Mouse (Mus musculus): ENCODE results near the gene Nags. TPM values are rescaled to one million over a fixed set of nuclear protein-coding genes. Genes with fewer than 3 reads are reported as not detected.

Gene Nags
- polyA plus RNA-seq, 1 experiment = 8.0 TPM

DNA sequence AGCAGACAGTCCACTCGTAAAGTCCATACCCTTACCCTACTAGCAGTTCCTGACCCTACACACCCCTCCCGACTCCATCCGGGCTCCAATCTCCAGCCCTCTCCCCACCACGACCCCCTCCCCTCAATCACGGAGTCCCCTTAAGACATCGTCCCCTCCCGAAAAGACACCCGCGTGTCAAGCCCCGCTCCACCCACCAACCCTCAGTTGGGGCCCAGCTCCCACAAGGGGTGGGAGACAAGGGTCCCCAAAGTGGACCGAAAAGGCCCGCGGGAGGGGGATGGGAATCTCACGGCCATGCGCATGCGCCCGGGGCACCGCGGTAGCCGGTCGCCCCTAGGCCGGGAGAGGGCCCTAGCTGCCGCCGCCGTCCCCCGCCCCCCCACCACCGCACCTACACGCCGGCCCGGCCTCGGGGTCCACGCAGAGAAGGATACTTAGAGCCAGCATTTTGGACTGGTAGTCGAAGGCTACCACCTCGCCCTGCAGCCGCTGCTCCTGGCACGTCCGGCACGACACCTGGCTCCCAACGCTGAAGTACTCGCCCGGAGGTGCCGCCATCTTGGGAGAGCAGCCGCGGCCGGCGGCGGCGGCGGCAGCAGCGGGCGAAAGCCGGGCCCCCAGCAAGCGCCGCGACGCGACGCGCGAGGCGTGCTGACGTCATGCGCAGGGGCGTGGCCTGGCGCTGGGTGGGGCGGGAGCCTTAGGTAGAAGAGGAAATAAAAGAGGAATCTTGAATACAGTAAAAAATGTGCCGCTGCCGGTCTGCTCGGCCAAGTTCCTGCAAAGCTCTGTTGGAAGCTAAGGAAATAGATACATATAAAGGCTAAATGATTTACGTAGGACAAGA is 39.6 kb downstream of the Nags start, which contains the start of gene Lsm12:
Lsm12 (minus strand) TSS at position 651 of the 850 bp plus-strand sequence.
- Histone ChIP-seq H3K27me3 (ENCODE audit: control insufficient read depth, insufficient read depth, low read length) (no peaks in the 10 kb centered on the region), H3K4me3 (ENCODE audit: control insufficient read depth, low read depth, low read length) (peak within 1 kb of the TSS; percentile 99), H3K27ac (ENCODE audit: control insufficient read depth, insufficient read depth, low read depth, low read length) (peak within 1 kb of the TSS; percentile 98), H3K36me3 (ENCODE audit: control insufficient read depth, insufficient read depth, low read length) (no peaks in the 10 kb centered on the region), H3K4me1 (ENCODE audit: control insufficient read depth, insufficient read depth, low read length) (no peaks in the 10 kb centered on the region)
- TF ChIP-seq CTCF (IDR thresholded peaks at IDR 0.05; ENCODE audit: control insufficient read depth, insufficient read depth, insufficient replicate concordance, low read depth, low read length) (no peak), POLR2A (IDR thresholded peaks at IDR 0.05; ENCODE audit: control insufficient read depth, low read depth, low read length) (peak; percentile 94)

DNA sequence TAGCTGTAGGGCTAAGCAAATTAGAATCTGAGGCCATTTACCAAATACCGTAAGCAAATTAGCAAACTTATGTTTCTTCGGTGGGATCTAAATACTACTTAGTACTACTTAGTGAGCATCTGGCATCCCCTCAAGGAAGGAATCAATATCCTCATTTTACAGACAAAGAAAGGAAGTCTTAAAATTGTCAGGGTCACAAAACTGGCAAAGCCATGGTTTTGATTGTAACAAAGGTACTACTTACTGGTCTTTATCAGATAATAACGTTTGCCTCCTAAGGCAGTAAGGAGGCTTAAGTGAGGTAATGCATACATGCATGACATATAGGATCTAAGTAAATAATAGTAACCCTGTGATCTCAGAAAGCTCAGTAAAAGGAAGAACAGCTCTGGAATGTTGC is 40.4 kb downstream of the Nags start:
- Histone ChIP-seq H3K4me1 (ENCODE audit: control insufficient read depth, insufficient read depth, low read length) (no peaks in the 10 kb centered on the region), H3K27me3 (ENCODE audit: control insufficient read depth, insufficient read depth, low read length) (no peaks in the 10 kb centered on the region), H3K27ac (ENCODE audit: control insufficient read depth, insufficient read depth, low read depth, low read length) (no peak overlapping the region), H3K4me3 (ENCODE audit: control insufficient read depth, low read depth, low read length) (no peak overlapping the region), H3K36me3 (ENCODE audit: control insufficient read depth, insufficient read depth, low read length) (no peaks in the 10 kb centered on the region)
- TF ChIP-seq CTCF (IDR thresholded peaks at IDR 0.05; ENCODE audit: control insufficient read depth, insufficient read depth, insufficient replicate concordance, low read depth, low read length) (no peak), POLR2A (IDR thresholded peaks at IDR 0.05; ENCODE audit: control insufficient read depth, low read depth, low read length) (no peak)

DNA sequence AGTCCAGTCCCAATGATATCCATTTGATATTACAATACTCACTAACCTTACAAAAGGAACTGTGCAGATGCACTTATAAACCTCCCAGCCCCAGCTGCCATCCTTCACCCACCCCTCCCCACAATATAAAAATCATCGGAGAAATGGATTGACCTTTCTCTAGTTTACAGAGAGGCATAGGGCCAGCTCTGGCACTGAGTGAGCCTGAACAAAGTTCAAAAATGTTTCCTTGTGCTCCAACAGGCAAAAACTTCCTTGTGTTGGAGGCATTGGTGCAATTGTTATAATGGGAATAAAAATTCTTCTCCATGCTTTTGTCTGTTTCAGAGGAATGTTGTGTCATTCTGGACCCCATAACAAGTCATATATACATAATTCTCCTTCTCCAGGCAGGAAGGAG is 40.9 kb downstream of the Nags start:
- no peak overlapping the region for H3K27ac ChIP-seq (ENCODE audit: control insufficient read depth, insufficient read depth, low read depth, low read length)
- no peaks in the 10 kb centered on the region for H3K4me1 ChIP-seq (ENCODE audit: control insufficient read depth, insufficient read depth, low read length)
- H3K27me3 ChIP-seq (ENCODE audit: control insufficient read depth, insufficient read depth, low read length) = no peaks in the 10 kb centered on the region
- H3K36me3 ChIP-seq (ENCODE audit: control insufficient read depth, insufficient read depth, low read length) = no peaks in the 10 kb centered on the region; the same call in 1 of the 2 replicates
- TF ChIP-seq CTCF (IDR thresholded peaks at IDR 0.05; ENCODE audit: control insufficient read depth, insufficient read depth, insufficient replicate concordance, low read depth, low read length) (no peak), POLR2A (IDR thresholded peaks at IDR 0.05; ENCODE audit: control insufficient read depth, low read depth, low read length) (no peak)
- no peak overlapping the region for H3K4me3 ChIP-seq (ENCODE audit: control insufficient read depth, low read depth, low read length)

DNA sequence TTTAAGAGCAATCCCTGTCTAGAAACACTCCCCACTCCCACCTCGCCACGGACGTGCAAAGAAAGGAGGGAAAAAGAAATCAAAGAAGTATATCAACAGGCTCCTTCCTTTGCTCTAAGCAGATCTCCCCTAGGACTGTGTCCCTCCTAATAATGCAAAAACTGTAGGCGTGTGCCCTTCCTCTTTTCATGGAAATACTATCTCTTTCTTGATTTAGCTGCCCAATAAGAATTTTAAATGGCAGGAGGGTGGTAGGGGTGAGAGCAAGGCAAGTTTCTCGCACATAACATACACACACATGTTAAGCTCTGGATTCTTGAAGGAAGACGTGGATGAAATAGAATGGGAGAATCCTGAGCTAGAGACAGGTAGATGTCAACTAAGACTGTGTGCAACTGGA is 43.7 kb downstream of the Nags start:
- TF ChIP-seq CTCF (IDR thresholded peaks at IDR 0.05; ENCODE audit: control insufficient read depth, insufficient read depth, insufficient replicate concordance, low read depth, low read length) (no peak), POLR2A (IDR thresholded peaks at IDR 0.05; ENCODE audit: control insufficient read depth, low read depth, low read length) (no peak)
- no peaks in the 10 kb centered on the region for H3K27me3 ChIP-seq (ENCODE audit: control insufficient read depth, insufficient read depth, low read length)
- H3K4me1 ChIP-seq (ENCODE audit: control insufficient read depth, insufficient read depth, low read length) = no peaks in the 10 kb centered on the region; the same call in 1 of the 2 replicates
- H3K4me3 ChIP-seq (ENCODE audit: control insufficient read depth, low read depth, low read length) = no peak overlapping the region; the same call in 1 of the 2 replicates
- no peaks in the 10 kb centered on the region; the same call in 1 of the 2 replicates for H3K36me3 ChIP-seq (ENCODE audit: control insufficient read depth, insufficient read depth, low read length)
- H3K27ac ChIP-seq (ENCODE audit: control insufficient read depth, insufficient read depth, low read depth, low read length) = 0 out of 2 replicates have a peak overlapping the region, but pooled peaks have one; percentile 9

DNA sequence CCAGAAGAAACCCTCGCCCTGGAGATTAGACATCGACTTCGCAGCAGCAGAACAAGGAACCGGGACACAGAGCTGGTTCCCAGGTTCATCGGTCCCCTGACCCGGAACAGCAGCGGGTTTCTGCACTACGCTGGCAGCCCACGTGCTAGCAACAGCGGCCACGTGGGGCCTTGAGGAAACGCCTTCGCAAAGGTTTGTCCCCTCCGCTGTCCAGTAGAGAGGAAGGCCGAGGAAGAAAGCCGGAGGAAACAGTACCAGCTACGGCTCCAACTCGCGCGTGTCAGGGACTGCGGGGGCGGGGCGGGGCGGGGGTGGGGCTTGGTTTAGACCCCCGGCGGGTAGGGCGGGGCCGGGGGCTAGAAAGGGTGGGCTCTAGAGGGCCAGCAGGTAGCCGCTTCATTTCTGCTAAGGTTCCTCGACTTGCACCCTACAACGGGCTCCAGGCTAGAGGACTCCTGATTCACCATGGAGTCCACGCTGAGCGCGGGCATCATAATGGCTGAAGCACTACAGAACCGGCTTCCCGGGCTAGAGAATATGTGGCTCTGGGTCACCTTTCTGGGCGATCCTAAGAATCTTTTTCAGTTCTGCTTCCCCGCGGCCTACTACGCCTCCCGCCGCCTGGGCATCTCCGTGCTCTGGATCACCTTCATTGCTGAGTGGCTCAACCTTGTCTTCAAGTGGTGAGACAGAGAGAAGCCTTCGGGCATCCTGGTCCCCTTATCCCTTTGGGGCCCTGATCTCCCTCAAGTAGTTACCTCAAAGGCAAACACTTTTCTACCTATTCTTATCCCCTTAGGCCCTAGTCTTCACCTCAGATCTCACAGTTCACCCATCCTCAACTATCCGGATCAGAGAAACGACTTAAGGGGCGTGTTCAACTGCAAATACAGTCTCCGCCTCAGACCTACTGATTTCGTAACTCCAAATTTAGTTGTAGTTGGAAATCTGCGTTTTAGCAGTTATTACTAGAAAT is 44.4 kb downstream of the Nags start, which contains the start of gene G6pc3:
G6pc3 (plus strand) TSS at position 160 of the 976 bp plus-strand sequence.
- Histone ChIP-seq H3K4me1 (ENCODE audit: control insufficient read depth, insufficient read depth, low read length) (no peaks in the 10 kb centered on the region; the same call in 1 of the 2 replicates), H3K36me3 (ENCODE audit: control insufficient read depth, insufficient read depth, low read length) (no peaks in the 10 kb centered on the region; the same call in 1 of the 2 replicates), H3K27ac (ENCODE audit: control insufficient read depth, insufficient read depth, low read depth, low read length) (peak within 1 kb of the TSS; percentile 82), H3K27me3 (ENCODE audit: control insufficient read depth, insufficient read depth, low read length) (no peaks in the 10 kb centered on the region), H3K4me3 (ENCODE audit: control insufficient read depth, low read depth, low read length) (peak within 1 kb of the TSS; percentile 94)
- TF ChIP-seq POLR2A (IDR thresholded peaks at IDR 0.05; ENCODE audit: control insufficient read depth, low read depth, low read length) (peak; percentile 46), CTCF (IDR thresholded peaks at IDR 0.05; ENCODE audit: control insufficient read depth, insufficient read depth, insufficient replicate concordance, low read depth, low read length) (no peak)

DNA sequence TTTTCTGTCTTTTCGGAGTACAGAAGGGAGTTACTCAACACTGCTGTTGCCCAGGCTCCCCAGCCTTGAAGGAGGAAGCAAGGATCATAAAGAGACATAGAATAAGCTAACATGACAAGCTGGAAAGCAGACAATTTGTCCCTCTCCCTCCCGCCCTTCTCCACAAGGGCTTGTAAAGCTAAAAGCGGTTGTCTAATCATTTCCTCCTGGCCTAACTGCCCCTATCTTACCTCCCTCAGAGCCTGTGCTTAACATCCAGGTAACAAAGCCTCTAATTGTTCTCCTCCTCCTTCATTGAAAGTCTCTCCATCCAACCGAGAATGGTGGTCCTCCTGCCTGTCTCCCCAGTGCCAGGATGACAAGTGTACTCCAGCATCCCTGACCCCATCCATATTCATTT is 45.5 kb downstream of the Nags start:
- no peaks in the 10 kb centered on the region for H3K27me3 ChIP-seq (ENCODE audit: control insufficient read depth, insufficient read depth, low read length)
- H3K4me1 ChIP-seq (ENCODE audit: control insufficient read depth, insufficient read depth, low read length) = no peaks in the 10 kb centered on the region; the same call in 1 of the 2 replicates
- TF ChIP-seq POLR2A (IDR thresholded peaks at IDR 0.05; ENCODE audit: control insufficient read depth, low read depth, low read length) (no peak), CTCF (IDR thresholded peaks at IDR 0.05; ENCODE audit: control insufficient read depth, insufficient read depth, insufficient replicate concordance, low read depth, low read length) (no peak)
- H3K4me3 ChIP-seq (ENCODE audit: control insufficient read depth, low read depth, low read length) = peak overlapping the region; percentile 25
- H3K36me3 ChIP-seq (ENCODE audit: control insufficient read depth, insufficient read depth, low read length) = no peaks in the 10 kb centered on the region; the same call in 1 of the 2 replicates
- H3K27ac ChIP-seq (ENCODE audit: control insufficient read depth, insufficient read depth, low read depth, low read length) = no peak overlapping the region
